Mouse (Mus musculus) erythroblast, embryonic 14.5 days (primary cell): ENCODE data around the gene Wrap73. TPM values are rescaled to one million over a fixed set of nuclear protein-coding genes. Genes with fewer than 3 reads are reported as not detected.

Experiments used
- H3K27me3 ChIP-seq: 2 replicates; pipeline ENCODE4 v1.6.1; 2012; ENCODE audit warnings: inconsistent platforms; ENCODE audit not compliant: control insufficient read depth
- H3K36me3 ChIP-seq: 2 replicates; pipeline ENCODE4 v1.6.1; 2012; ENCODE audit warnings: mild to moderate bottlenecking, inconsistent platforms; ENCODE audit not compliant: control insufficient read depth
- H3K4me1 ChIP-seq: 2 replicates; pipeline ENCODE4 v1.6.1; 2012; ENCODE audit warnings: inconsistent platforms; ENCODE audit not compliant: control insufficient read depth
- H3K4me3 ChIP-seq: replicated peaks from 2 replicates; pipeline ENCODE3; 2012; ENCODE audit warnings: moderate library complexity, mild to moderate bottlenecking, inconsistent platforms
- H3K9me3 ChIP-seq: 2 replicates; pipeline ENCODE4 v1.6.1; 2012; ENCODE audit warnings: low read length, inconsistent platforms, mixed read lengths; ENCODE audit not compliant: control insufficient read depth
- GATA1 ChIP-seq: IDR thresholded peaks from 2 replicates; pipeline ENCODE4 v1.6.1; 2012; ENCODE audit warnings: low read length, inconsistent platforms, mixed read lengths
- TAL1 ChIP-seq: IDR thresholded peaks from 3 replicates; pipeline ENCODE4 v1.6.1; 2012; ENCODE audit warnings: low read length, inconsistent platforms, mixed read lengths
- polyA plus RNA-seq: library from polyadenylated mRNA; stranded (reverse); fragments of >175 nt; gene quantifications from 2 replicates; pipeline ENCODE4 v1.2.3, GENCODE M21; 2012

The Wrap73 gene
- polyA plus RNA-seq, 1 experiment: 1.4 TPM

DNA sequence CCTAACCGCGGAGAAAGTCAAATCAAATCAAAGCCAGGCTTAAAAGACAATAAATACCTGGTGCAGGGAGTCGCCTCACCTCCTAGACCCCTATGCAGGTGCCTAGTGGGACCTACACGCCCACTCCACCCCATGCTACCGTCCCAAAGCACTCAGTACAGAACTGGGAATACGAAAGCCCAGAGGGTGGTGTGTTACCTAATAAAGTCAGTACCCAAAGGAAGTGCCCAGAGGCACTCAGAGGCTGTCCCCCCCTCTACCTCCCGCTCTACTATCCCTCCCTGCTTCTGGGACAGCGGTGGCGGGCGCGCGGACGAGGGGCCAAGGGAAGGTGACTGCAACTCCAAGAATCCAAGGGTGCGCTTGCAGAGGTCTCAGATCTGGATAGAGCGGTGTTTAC is 27.8 kb downstream of the Wrap73 start:
- TF ChIP-seq TAL1: no peak
- TF ChIP-seq GATA1: no peak
- Histone ChIP-seq H3K4me3 (no peak overlapping the region), H3K27me3 (peaks cover 63% of the 10 kb centered on the region), H3K36me3 (no peaks in the 10 kb centered on the region), H3K4me1 (peaks cover 2% of the 10 kb centered on the region; the same call in 1 of the 2 replicates), H3K9me3 (peaks cover 2% of the 10 kb centered on the region; the same call in 1 of the 2 replicates)

DNA sequence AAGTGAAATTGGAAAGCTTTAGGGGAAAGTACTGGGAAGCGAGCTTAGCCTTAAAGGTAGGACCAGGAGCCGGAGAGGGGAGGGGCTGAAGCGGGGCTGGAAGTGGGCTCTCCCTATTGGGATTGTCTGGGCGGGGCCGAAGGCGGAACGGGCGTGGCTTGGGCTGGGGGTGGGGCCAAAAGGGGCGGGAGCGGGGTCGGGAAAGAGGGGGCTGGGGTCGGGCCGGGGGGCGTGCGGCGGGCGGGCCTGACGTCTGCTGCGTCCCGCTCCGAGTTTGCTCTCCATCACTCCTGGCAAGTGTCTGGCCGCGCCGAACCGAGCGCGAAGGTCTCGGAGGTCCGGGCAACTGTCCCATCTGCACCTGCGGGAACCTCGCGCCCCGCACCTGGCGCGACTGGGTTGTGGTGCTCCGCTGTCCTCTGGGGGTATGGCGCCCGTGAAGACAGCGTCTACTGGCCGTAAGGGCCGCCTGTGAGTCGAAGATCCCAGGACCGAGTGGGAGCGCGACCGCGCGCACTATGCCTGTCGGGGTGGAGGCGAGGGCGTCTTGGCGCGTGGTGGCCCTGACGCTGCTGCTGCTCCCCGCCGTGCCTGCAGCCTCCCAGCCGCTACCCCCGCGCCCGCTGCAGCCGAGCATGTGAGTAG is 28.5 kb downstream of the Wrap73 start, which contains the start of gene Megf6:
TSS of gene Megf6 (plus strand) at position 225 of the 645 bp plus-strand sequence.
- Histone ChIP-seq H3K9me3 (peaks cover 2% of the 10 kb centered on the region; the same call in 1 of the 2 replicates), H3K27me3 (peaks cover 63% of the 10 kb centered on the region), H3K4me3 (peak within 1 kb of the TSS; percentile 16), H3K36me3 (no peaks in the 10 kb centered on the region), H3K4me1 (peaks cover 2% of the 10 kb centered on the region; the same call in 1 of the 2 replicates)
- no peak for TF ChIP-seq TAL1
- no peak for TF ChIP-seq GATA1

DNA sequence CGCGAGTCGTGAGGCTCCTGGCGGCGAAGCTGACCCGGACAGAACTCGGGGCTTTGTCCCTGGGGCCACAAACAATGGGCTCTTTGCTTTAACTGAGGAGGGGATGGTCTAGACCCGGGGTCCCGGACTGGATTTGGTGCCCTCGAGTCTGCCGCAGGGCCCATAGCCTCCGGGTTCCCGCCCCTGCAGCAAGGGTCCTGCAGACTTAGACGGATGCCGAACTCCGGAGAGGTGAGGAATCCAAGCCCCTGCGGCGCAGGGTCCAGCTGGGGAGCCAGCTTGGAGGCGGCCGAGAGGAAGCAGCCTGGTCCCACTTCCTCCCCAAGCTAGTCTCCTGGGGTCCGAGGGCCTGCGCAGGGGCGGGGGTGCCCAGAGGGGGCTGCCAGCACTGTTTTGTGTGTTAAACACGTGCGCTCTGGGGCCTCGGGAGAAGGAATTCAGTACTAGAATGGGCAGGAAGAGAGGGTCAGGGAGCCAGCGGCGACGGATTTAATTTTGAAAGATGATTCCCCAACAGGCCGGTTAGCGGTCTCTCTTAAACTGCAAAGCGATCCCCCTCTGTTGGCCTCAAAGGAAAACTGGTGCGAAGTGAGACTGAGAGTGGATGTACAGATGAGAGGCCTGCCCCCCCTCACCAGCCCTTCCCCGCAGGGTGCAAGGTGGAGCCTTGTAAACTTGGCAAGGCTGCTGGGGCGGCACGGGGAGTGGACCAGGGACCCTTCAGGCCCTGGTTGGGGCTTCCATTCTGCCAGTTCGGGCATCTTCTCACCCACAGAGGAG is 29.2 kb downstream of the Wrap73 start:
- TF ChIP-seq TAL1 (no peak), GATA1 (no peak)
- Histone ChIP-seq H3K4me1 (peaks cover 2% of the 10 kb centered on the region; the same call in 1 of the 2 replicates), H3K9me3 (peaks cover 2% of the 10 kb centered on the region; the same call in 1 of the 2 replicates), H3K27me3 (peaks cover 63% of the 10 kb centered on the region), H3K36me3 (no peaks in the 10 kb centered on the region), H3K4me3 (no peak overlapping the region)

DNA sequence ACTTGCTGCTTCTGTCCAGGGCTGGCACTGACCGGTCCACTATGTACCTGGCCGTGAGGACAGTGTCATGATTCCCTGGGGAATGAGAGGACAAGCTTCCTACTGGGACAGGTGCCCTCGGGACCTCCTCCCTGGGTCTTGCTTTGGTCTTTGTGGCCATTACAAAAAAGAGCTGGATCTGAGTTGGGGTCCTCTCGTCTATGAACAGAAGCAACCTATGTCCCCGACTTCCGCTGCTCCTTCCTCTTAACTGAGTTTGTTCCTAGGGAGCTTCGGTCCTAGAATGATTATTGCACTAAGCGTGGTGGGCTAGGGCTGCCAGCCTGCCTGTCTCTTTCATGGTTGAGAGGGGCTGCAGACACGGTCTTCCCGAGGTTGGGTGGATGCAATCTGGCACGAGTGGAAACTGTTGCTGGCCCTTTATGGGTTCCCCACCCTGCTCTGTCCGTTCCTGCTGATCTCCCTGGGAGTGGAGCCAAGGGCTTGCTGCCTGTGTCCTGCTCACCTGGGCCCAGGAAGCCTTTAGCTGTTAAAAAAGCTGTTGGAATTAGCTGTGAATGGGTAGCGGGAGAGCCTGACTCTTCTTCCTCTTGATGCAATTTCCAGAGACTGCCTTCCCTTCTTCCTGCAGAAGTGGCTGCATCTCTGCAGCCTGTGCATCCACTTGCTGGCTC is 29.9 kb downstream of the Wrap73 start:
- H3K9me3 ChIP-seq: peaks cover 2% of the 10 kb centered on the region; the same call in 1 of the 2 replicates
- H3K27me3 ChIP-seq: peaks cover 63% of the 10 kb centered on the region
- H3K36me3 ChIP-seq: no peaks in the 10 kb centered on the region

DNA sequence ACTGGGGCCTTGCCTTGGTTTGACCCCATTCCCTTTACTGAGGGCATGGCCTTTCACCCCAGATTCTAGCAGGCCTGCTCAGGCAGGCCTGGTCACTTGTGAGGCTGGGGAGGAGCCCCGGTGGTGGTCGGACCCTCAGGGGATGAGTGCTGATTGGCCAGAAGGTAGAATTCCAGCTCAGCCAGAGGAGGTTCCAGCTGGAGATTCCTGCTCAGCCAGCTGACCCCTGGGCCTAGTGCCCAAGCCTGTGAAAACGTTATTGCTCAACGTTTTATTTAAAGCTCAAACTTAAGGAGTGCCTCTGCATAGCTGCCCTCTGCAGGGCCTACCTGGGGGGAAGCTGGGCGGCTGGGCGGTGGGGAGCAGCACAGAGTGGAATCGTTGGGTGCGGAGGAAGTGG is 35.1 kb downstream of the Wrap73 start:
- H3K4me1 ChIP-seq: no peaks in the 10 kb centered on the region; the same call in 1 of the 2 replicates
- peaks cover 20% of the 10 kb centered on the region for H3K27me3 ChIP-seq
- H3K36me3 ChIP-seq: no peaks in the 10 kb centered on the region
- no peak overlapping the region for H3K4me3 ChIP-seq
- H3K9me3 ChIP-seq: no peaks in the 10 kb centered on the region
- TF ChIP-seq TAL1 (no peak), GATA1 (no peak)

More for the DNA sequence above, 29.9 kb downstream of the Wrap73 start:
- TF ChIP-seq GATA1 (no peak), TAL1 (no peak)
- no peak overlapping the region for H3K4me3 ChIP-seq
- H3K4me1 ChIP-seq: peaks cover 2% of the 10 kb centered on the region

DNA sequence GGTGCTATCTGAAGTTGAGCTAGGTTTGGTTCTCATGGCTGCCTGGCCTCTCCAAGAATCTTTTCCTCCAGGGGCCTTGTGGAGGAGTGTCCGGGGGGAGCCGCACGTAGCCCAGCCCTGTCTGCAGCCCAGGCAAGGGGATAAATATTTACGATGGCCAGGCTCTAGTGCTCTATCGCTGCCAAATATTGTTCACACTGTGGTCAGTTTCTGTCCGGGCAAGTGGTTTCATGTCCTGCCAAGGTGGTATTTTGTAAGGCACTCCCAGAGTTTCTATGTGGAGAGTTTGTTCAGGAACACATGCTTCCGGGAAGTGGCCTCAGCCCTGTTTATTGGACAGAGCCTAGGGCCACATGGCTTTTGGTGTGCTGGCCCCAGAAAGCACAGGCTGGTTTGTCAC is 38.8 kb downstream of the Wrap73 start:
- H3K4me1 ChIP-seq: no peaks in the 10 kb centered on the region; the same call in 1 of the 2 replicates
- TF ChIP-seq TAL1 (no peak), GATA1 (no peak)
- no peak overlapping the region for H3K4me3 ChIP-seq
- no peaks in the 10 kb centered on the region for H3K9me3 ChIP-seq
- no peaks in the 10 kb centered on the region for H3K36me3 ChIP-seq
- H3K27me3 ChIP-seq: no peaks in the 10 kb centered on the region

DNA sequence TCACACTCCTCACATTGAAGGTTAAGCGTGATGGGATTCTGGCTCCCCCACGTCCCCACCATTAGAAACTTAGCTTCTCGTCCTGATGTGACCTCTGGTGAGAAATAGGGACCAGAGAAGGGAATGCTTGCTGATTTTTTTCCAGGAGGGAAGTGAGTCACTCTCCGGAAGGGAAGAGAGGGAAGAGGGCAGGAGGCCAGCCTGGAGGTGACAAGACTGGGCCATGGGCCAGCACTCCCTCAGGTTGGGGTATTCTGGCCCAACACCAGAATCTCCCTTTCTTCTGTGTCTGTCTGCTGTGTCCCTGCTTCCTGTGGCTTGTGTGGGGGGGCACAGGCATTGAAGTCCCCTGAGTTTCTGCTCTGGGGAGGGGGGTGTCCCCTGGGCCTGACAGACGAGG is 41.4 kb downstream of the Wrap73 start:
- TF ChIP-seq TAL1 (no peak), GATA1 (no peak)
- Histone ChIP-seq H3K4me3 (no peak overlapping the region), H3K4me1 (no peaks in the 10 kb centered on the region), H3K36me3 (no peaks in the 10 kb centered on the region), H3K9me3 (no peaks in the 10 kb centered on the region), H3K27me3 (no peaks in the 10 kb centered on the region)

DNA sequence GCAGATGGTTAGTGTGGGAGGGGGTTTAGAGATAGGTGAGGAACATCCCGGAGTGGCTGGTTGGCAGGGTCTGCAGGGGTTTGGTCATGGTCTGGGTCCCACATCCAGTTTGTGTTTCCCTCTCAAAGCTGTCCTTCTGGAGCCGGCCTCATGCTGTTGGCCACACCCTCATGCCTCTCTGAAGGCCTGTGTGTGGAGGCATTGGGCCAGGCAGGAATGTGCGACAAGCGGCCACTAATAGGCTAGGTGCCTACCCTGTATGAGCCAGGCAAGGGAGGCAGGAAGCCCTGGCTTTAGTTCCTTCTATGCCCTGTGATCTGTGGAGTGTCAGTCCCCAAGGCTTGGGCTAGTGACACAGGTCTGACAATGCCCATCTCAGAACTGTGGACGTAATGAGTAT is 42.8 kb downstream of the Wrap73 start:
- Histone ChIP-seq H3K36me3 (no peaks in the 10 kb centered on the region), H3K27me3 (no peaks in the 10 kb centered on the region)

More for the DNA sequence above, 42.8 kb downstream of the Wrap73 start:
- no peak for TF ChIP-seq TAL1
- TF ChIP-seq GATA1: no peak
- no peaks in the 10 kb centered on the region for H3K4me1 ChIP-seq
- H3K4me3 ChIP-seq: no peak overlapping the region
- H3K9me3 ChIP-seq: no peaks in the 10 kb centered on the region
